Mouse (Mus musculus) lung, postnatal 14 days (tissue): ENCODE measurements at regions not wholly inside any gene's neighbourhood (a gene's known extent, or its start where the extent isn't known, plus 50 kb on each side); places are given as distances from the start of the nearest gene placed in this dataset.

Source experiments
- DNase-seq: peaks from one replicate; pipeline ENCODE4 v3.0.0; 2021

- no peak for DNase-seq
Observed at GRCm38 (mm10) chr1:77313119-77313518, 201.8 kb downstream of the Epha4 start.

GRCm38 (mm10) chr1:77315347-77315746 lies 199.5 kb downstream of the Epha4 start:
- no peak for DNase-seq

- DNase-seq = no peak
Observed at GRCm38 (mm10) chr1:77316198-77316597, 198.7 kb downstream of the Epha4 start.
